Comparison of ENCODE assay signal across 22 mouse cellular contexts in the genomic region with DNA sequence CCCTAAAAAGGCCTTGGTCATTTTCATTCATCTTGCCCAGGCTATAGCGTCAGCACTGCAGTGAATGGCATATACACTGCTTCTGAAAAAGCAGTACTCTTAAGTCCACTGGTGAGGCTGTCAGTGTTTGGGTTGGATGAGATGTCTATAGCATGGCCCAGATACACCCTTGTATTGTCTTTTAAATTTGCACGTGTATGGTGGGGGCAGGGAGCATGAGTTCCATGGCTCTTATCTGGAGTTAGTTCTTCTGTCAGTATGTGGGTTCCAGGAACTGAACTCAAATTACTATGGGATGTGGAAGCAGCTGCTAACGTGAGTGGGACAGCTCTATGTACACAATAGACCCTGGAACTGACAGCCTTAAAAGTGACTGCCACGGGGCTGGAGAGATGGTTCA. TPM values are rescaled to one million over a fixed set of nuclear protein-coding genes. Genes with fewer than 3 reads are reported as not detected.
DNase-seq lines count a peak whose midpoint lies in the region; ATAC-seq and TF ChIP-seq lines count a peak whose summit lies in the region.
"Had no signal": no experiment of that assay in that cellular context is flagged by ENCODE, and none has a peak within 500 bp of the region (broad histone marks: within the 10 kb centered on the region; RNA-seq: fewer than 3 reads in every experiment).

No protein-coding gene starts in this region.

- WGBS in embryonic facial prominence, embryonic 15.5 days = 84% methylated on average over 4 of the region's 4 CpGs
- WGBS in embryonic facial prominence, embryonic 10.5 days = 88% methylated on average over 4 of the region's 4 CpGs
- 52% methylated on average over 4 of the region's 4 CpGs for WGBS in lung, postnatal 0 days

- H3K27me3 ChIP-seq in embryonic facial prominence, embryonic 15.5 days = no peaks in the 10 kb centered on the region
- H3K27me3 ChIP-seq in embryonic facial prominence, embryonic 10.5 days (replicated peaks; ENCODE audit: low read depth, poor library complexity, severe bottlenecking) = no peaks in the 10 kb centered on the region
- no peaks in the 10 kb centered on the region for H3K27me3 ChIP-seq in lung, postnatal 0 days (replicated peaks; ENCODE audit: insufficient read depth, low read length)
- H3K27me3 ChIP-seq: embryonic facial prominence, embryonic 13.5 days; forebrain, embryonic 13.5 days; hindbrain, embryonic 12.5 days; hindbrain, embryonic 15.5 days; Patski had no signal

- H3K4me3 ChIP-seq in embryonic facial prominence, embryonic 15.5 days (replicated peaks) = no peak overlapping the region
- no peak overlapping the region for H3K4me3 ChIP-seq in embryonic facial prominence, embryonic 10.5 days
- H3K4me3 ChIP-seq in lung, postnatal 0 days (ENCODE audit: low read depth, low read length) = no peak overlapping the region
- H3K4me3 ChIP-seq: embryonic facial prominence, embryonic 13.5 days; forebrain, embryonic 10.5 days; forebrain, embryonic 13.5 days; hindbrain, embryonic 12.5 days; hindbrain, embryonic 15.5 days had no signal

- H3K36me3 ChIP-seq in embryonic facial prominence, embryonic 15.5 days = peaks cover 50% of the 10 kb centered on the region
- peaks cover 51% of the 10 kb centered on the region for H3K36me3 ChIP-seq in embryonic facial prominence, embryonic 10.5 days (replicated peaks)
- peaks cover 23% of the 10 kb centered on the region for H3K36me3 ChIP-seq in lung, postnatal 0 days (ENCODE audit: insufficient read depth, low read length)

- H3K9ac ChIP-seq in embryonic facial prominence, embryonic 15.5 days = no peak overlapping the region
- no peak overlapping the region for H3K9ac ChIP-seq in lung, postnatal 0 days (replicated peaks; ENCODE audit: low read depth)
- H3K9ac ChIP-seq: embryonic facial prominence, embryonic 13.5 days; forebrain, embryonic 13.5 days; hindbrain, embryonic 12.5 days; hindbrain, embryonic 15.5 days had no signal

- no peak overlapping the region for H3K4me2 ChIP-seq in embryonic facial prominence, embryonic 15.5 days (replicated peaks)
- no peak overlapping the region for H3K4me2 ChIP-seq in lung, postnatal 0 days (replicated peaks; ENCODE audit: low read depth, low read length)
- H3K4me2 ChIP-seq: embryonic facial prominence, embryonic 13.5 days; forebrain, embryonic 13.5 days; heart, embryonic 11.5 days; hindbrain, embryonic 12.5 days; hindbrain, embryonic 15.5 days had no signal

- H3K4me1 ChIP-seq in embryonic facial prominence, embryonic 15.5 days = no peaks in the 10 kb centered on the region
- no peaks in the 10 kb centered on the region for H3K4me1 ChIP-seq in embryonic facial prominence, embryonic 10.5 days
- no peaks in the 10 kb centered on the region for H3K4me1 ChIP-seq in lung, postnatal 0 days (ENCODE audit: insufficient read depth, low read depth, low read length)
- H3K4me1 ChIP-seq: embryonic facial prominence, embryonic 13.5 days; forebrain, embryonic 10.5 days; forebrain, embryonic 13.5 days; hindbrain, embryonic 12.5 days; hindbrain, embryonic 15.5 days had no signal

- no peaks in the 10 kb centered on the region for H3K9me3 ChIP-seq in embryonic facial prominence, embryonic 15.5 days (replicated peaks)
- no peaks in the 10 kb centered on the region for H3K9me3 ChIP-seq in embryonic facial prominence, embryonic 10.5 days
- H3K9me3 ChIP-seq in lung, postnatal 0 days (ENCODE audit: low read length) = no peaks in the 10 kb centered on the region
- H3K9me3 ChIP-seq: embryonic facial prominence, embryonic 13.5 days; forebrain, embryonic 10.5 days; forebrain, embryonic 13.5 days; G1E; hindbrain, embryonic 12.5 days; hindbrain, embryonic 15.5 days had no signal

- no peak for TF ChIP-seq CTCF in lung, postnatal 0 days (IDR thresholded peaks at IDR 0.05)

- TF ChIP-seq EP300 in lung, postnatal 0 days (IDR thresholded peaks at IDR 0.05) = no peak

- H3K27ac ChIP-seq in embryonic facial prominence, embryonic 15.5 days (replicated peaks) = no peak overlapping the region
- H3K27ac ChIP-seq in embryonic facial prominence, embryonic 10.5 days (replicated peaks) = no peak overlapping the region
- H3K27ac ChIP-seq in lung, postnatal 0 days (ENCODE audit: low read length) = no peak overlapping the region
- H3K27ac ChIP-seq: embryonic facial prominence, embryonic 13.5 days; forebrain, embryonic 10.5 days; forebrain, embryonic 13.5 days; hindbrain, embryonic 12.5 days; hindbrain, embryonic 15.5 days had no signal

- 0 out of 2 replicates have a peak, but pooled peaks have one; percentile 9 for ATAC-seq in embryonic facial prominence, embryonic 15.5 days (ENCODE audit: insufficient number of reproducible peaks, low FRiP score, low TSS enrichment, low read depth)
- ATAC-seq in lung, postnatal 0 days = peak; percentile 67; the same call in 1 of the 2 replicates
- ATAC-seq: forebrain, embryonic 13.5 days; forebrain, embryonic 16.5 days; Patski had no signal

- DNase-seq in embryonic facial prominence, embryonic 10.5 days (ENCODE audit: low spot score) = no peak
- no peak for DNase-seq in lung, postnatal 0 days (ENCODE audit: low spot score)
- DNase-seq in lung, postnatal 36 days = no peak
- peak; percentile 63 for DNase-seq in ZHBTc4 (ENCODE audit: low read depth, low spot score)
- no peak for DNase-seq in thymus, postnatal 25 days
- DNase-seq: adrenal gland, postnatal 10 days; adrenal gland, postnatal 36 days; cerebellum, adult 18-20 months; cerebellum, adult 9-10 months; cerebellum, postnatal 14 days; gastrocnemius, postnatal 10 days; heart, adult 11 months had no signal

RNA-seq across cellular contexts. Expression of gene Rpl27, which starts 6.3 kb away (rescaled TPM):
- 306 and 328 TPM in 2 replicates for polyA plus RNA-seq in embryonic facial prominence, embryonic 15.5 days (2015; fragmentation: Nextera tagmentation; extraction: Ambion mirVana)
- polyA plus RNA-seq in embryonic facial prominence, embryonic 10.5 days (2016; fragmentation: Nextera tagmentation; extraction: Ambion mirVana) = 469 and 481 TPM in 2 replicates
- 221 and 251 TPM in 2 replicates for polyA plus RNA-seq in lung, postnatal 0 days (2015; fragmentation: Nextera tagmentation; extraction: Ambion mirVana)

RNA-seq across cellular contexts. Expression of gene Ptges3l, which starts 10.7 kb away (rescaled TPM):
- 19.8 and 22.1 TPM in 2 replicates for polyA plus RNA-seq in embryonic facial prominence, embryonic 15.5 days (2015; fragmentation: Nextera tagmentation; extraction: Ambion mirVana)
- polyA plus RNA-seq in embryonic facial prominence, embryonic 10.5 days (2016; fragmentation: Nextera tagmentation; extraction: Ambion mirVana) = 3.9 and 4.7 TPM in 2 replicates
- 6.5 and 7.3 TPM in 2 replicates for polyA plus RNA-seq in lung, postnatal 0 days (2015; fragmentation: Nextera tagmentation; extraction: Ambion mirVana)

RNA-seq across cellular contexts. Expression of gene Rundc1, which starts 10.9 kb away (rescaled TPM):
- 21.6 and 23.4 TPM in 2 replicates for polyA plus RNA-seq in embryonic facial prominence, embryonic 15.5 days (2015; fragmentation: Nextera tagmentation; extraction: Ambion mirVana)
- 17.5 and 21.4 TPM in 2 replicates for polyA plus RNA-seq in embryonic facial prominence, embryonic 10.5 days (2016; fragmentation: Nextera tagmentation; extraction: Ambion mirVana)
- 14.3 and 15.5 TPM in 2 replicates for polyA plus RNA-seq in lung, postnatal 0 days (2015; fragmentation: Nextera tagmentation; extraction: Ambion mirVana)

RNA-seq across cellular contexts. Expression of gene Gm27029, which starts 11.2 kb away (rescaled TPM):
- polyA plus RNA-seq in embryonic facial prominence, embryonic 15.5 days (2015; fragmentation: Nextera tagmentation; extraction: Ambion mirVana) = 9.7 and 11.4 TPM in 2 replicates
- 12.6 and 13.1 TPM in 2 replicates for polyA plus RNA-seq in embryonic facial prominence, embryonic 10.5 days (2016; fragmentation: Nextera tagmentation; extraction: Ambion mirVana)
- polyA plus RNA-seq in lung, postnatal 0 days (2015; fragmentation: Nextera tagmentation; extraction: Ambion mirVana) = 2.6 and 2.9 TPM in 2 replicates

RNA-seq across cellular contexts. Expression of gene Ifi35, which starts 12.4 kb away (rescaled TPM):
- 17.8 and 21.6 TPM in 2 replicates for polyA plus RNA-seq in embryonic facial prominence, embryonic 15.5 days (2015; fragmentation: Nextera tagmentation; extraction: Ambion mirVana)
- polyA plus RNA-seq in embryonic facial prominence, embryonic 10.5 days (2016; fragmentation: Nextera tagmentation; extraction: Ambion mirVana) = 2.1 and 3.1 TPM in 2 replicates
- 48.1 and 50.6 TPM in 2 replicates for polyA plus RNA-seq in lung, postnatal 0 days (2015; fragmentation: Nextera tagmentation; extraction: Ambion mirVana)
